Comparison of ENCODE assay signal across 9 mouse cellular contexts in genomic region chr1:92316191-92316723, GRCm38 (mm10).
DNase-seq lines count a peak whose midpoint lies in the region; ATAC-seq and TF ChIP-seq lines count a peak whose summit lies in the region.
"Had no signal": no experiment of that assay in that cellular context is flagged by ENCODE, and none has a peak within 500 bp of the region (broad histone marks: within the 10 kb centered on the region; RNA-seq: fewer than 3 reads in every experiment).

No protein-coding gene starts in this region.

- peak; percentile 70 for DNase-seq in heart, adult 11 months
- no peak for DNase-seq in heart, adult 2 months
- peak; percentile 66 for DNase-seq in R1 (ENCODE audit: low read depth, low spot score)
- peak; percentile 51 for DNase-seq in heart, postnatal 0 days (ENCODE audit: low spot score)
- DNase-seq in thymus, postnatal 4 days: no peak
- no peak for DNase-seq in natural killer cell, adult 2 months (ENCODE audit: low spot score in 2 of 2)
- no peak for DNase-seq in right cerebral cortex, postnatal 36 days (ENCODE audit: low spot score in 2 of 2)
- DNase-seq: adrenal gland, postnatal 36 days had no signal

- no peak for TF ChIP-seq CTCF in heart, adult 2 months (IDR thresholded peaks at IDR 0.05)
- no peak for TF ChIP-seq CTCF in heart, postnatal 0 days (IDR thresholded peaks at IDR 0.05; ENCODE audit: low read depth)

- WGBS in heart, adult 2 months: 14% methylated on average over 10 of the region's 10 CpGs
- WGBS in heart, postnatal 0 days: 13% methylated on average over 10 of the region's 10 CpGs

- no peak overlapping the region for H3K4me3 ChIP-seq in heart, adult 2 months
- H3K4me3 ChIP-seq in heart, postnatal 0 days (ENCODE audit: low read depth, low read length): no peak overlapping the region

- H3K4me2 ChIP-seq in heart, postnatal 0 days (ENCODE audit: low read depth, low read length): peak overlapping the region; percentile 37

- TF ChIP-seq EP300 in heart, adult 2 months (IDR thresholded peaks at IDR 0.05; ENCODE audit: insufficient read depth, low read depth, low read length): no peak
- TF ChIP-seq EP300 in heart, postnatal 0 days (IDR thresholded peaks at IDR 0.05; ENCODE audit: low read depth): no peak

- no peaks in the 10 kb centered on the region for H3K36me3 ChIP-seq in heart, adult 2 months (ENCODE audit: control insufficient read depth, insufficient read depth, low read length)
- no peaks in the 10 kb centered on the region for H3K36me3 ChIP-seq in heart, postnatal 0 days (replicated peaks; ENCODE audit: control insufficient read depth, insufficient read depth, low read length)

- H3K27me3 ChIP-seq in heart, adult 2 months (ENCODE audit: control insufficient read depth, insufficient read depth, low read length): no peaks in the 10 kb centered on the region
- no peaks in the 10 kb centered on the region for H3K27me3 ChIP-seq in heart, postnatal 0 days (ENCODE audit: control insufficient read depth, insufficient read depth, low read length)

- no peaks in the 10 kb centered on the region for H3K79me2 ChIP-seq in heart, adult 2 months (replicated peaks; ENCODE audit: control insufficient read depth, insufficient read depth, low read length)

- TF ChIP-seq POLR2A in heart, adult 2 months (IDR thresholded peaks at IDR 0.05; ENCODE audit: insufficient read depth, low read depth, low read length): no peak

- intact Hi-C loops in heart, adult 2 months (cut with DNase I): no loop called here

- H3K9ac ChIP-seq in heart, adult 2 months (ENCODE audit: low read depth, low read length): no peak overlapping the region
- H3K9ac ChIP-seq in heart, postnatal 0 days (replicated peaks; ENCODE audit: low read depth, low read length): no peak overlapping the region

- peak; percentile 80 for ATAC-seq in heart, postnatal 0 days (ENCODE audit: insufficient read depth, low read depth)
- peak; percentile 78 for ATAC-seq in megakaryocyte progenitor cell, adult 5-6 weeks (replicated peaks; ENCODE audit: poor library complexity)

- H3K27ac ChIP-seq in heart, adult 2 months: no peak overlapping the region
- H3K27ac ChIP-seq in heart, postnatal 0 days (ENCODE audit: low read depth): no peak overlapping the region

- no peaks in the 10 kb centered on the region for H3K4me1 ChIP-seq in heart, adult 2 months (ENCODE audit: control insufficient read depth, insufficient read depth, low read length)
- H3K4me1 ChIP-seq in heart, postnatal 0 days (ENCODE audit: control insufficient read depth, insufficient read depth): peaks cover 10% of the 10 kb centered on the region

- no peaks in the 10 kb centered on the region for H3K9me3 ChIP-seq in heart, postnatal 0 days (replicated peaks; ENCODE audit: control insufficient read depth, low read length)

Comparison
In these comparisons a context has a peak if more than half of its experiments do, and no peak if none do; other contexts are left out.
1. DNase-seq: peak in heart, adult 11 months (single experiment), R1 (single experiment) and heart, postnatal 0 days (single experiment); none in heart, adult 2 months (0 of 2), thymus, postnatal 4 days (single experiment), natural killer cell, adult 2 months (0 of 2) and right cerebral cortex, postnatal 36 days (0 of 2).